Mouse (Mus musculus): ENCODE measurements around the gene Ccdc74a.
"Not testable (repeated sequence)": the region's sequence is repeated elsewhere in the genome, so short reads cannot be mapped to it uniquely, and the experiment has no call there.

Gene Ccdc74a

DNA sequence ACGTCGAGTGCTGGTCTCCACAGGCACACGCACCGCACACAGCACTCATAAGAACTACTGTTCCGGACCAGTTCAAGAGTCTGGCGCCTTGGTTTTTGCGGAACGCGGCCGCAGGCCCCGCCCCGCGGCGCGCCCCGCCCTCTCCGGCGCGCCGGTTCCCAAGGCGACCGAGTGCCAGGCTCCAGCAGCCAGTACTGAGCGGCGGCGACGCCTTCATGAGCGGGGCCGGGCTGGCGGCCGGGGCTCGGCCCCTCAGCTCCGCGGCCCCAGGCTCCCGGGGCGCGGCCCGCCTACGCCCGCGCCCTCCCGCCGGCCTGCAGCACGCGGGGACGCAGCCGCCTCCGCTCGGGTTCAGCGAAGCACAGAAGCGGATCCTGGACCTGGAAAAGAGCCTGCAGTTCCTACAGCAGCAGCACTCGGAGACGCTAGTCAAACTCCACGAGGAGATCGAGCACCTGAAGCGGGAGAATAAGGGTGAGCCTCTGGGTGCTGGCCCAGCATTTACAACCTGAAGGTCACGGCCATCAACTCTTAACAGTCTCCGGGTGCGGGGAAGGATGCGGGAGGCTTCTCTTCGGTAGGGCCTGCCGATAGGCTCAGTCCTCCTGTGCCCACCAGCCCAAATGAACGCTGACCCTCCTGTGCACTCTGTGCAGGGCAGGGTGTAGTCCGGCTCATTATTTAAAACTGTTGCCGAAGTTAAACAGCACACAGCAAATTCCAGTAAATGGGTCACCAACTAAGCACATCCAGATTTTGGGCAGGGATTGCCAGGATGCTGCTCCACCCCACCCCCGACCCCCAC, at the start of gene Ccdc74a:
Gene Ccdc74a (plus strand): TSS at position 161 of the 805 bp plus-strand sequence.
- peak; percentile 84 for DNase-seq

GRCm38 (mm10) chr16:17600944-17601562, 45.2 kb upstream of the Ccdc74a start:
- no peak for DNase-seq

- no peak for DNase-seq
Measured at GRCm38 (mm10) chr16:17604941-17605340, 41.3 kb upstream of the Ccdc74a start.

DNA sequence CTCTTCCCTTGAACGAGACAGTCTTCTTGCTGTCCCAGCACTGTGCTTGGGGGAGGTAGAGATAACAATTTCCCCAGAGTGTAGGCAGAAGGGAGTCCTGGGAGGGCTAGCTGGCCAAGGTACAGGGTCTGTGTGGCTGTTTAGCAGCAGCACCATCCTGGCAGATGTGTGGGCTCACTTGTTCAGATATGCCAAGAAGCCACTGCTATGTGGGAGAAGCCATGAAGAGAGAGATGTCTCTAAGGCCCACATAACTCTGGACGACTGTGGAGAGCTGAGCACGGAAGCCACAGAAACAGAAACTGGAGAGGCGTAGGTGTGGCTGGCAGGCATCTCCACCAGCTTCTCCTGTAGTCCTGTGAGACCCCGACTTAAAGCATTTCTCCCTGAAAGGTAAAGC, 40.6 kb upstream of the Ccdc74a start:
- DNase-seq: peak; percentile 49

GRCm38 (mm10) chr16:17611383-17611782, 34.9 kb upstream of the Ccdc74a start:
- peak; percentile 54 for DNase-seq

- not testable (repeated sequence) for DNase-seq
Measured at GRCm38 (mm10) chr16:17614740-17615139, 31.5 kb upstream of the Ccdc74a start.

DNA sequence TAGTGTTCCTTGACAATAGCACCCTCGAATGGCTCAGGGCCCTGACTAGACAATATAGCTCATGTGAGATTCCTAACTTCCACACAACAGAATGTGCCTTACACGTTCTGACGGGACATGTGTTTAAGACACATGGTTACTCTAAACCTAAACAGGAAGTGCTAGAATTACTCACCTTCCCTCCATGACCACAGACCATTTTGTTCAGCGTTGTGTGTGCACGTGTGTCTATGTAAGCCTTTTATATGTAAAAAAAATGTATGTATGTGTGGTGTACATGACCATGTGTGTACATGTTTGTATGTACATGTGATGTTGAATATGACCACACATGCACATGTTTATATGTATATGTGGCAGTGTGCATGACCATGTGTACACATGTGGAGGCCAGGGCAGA, 30.1 kb upstream of the Ccdc74a start:
- DNase-seq: no peak

DNA sequence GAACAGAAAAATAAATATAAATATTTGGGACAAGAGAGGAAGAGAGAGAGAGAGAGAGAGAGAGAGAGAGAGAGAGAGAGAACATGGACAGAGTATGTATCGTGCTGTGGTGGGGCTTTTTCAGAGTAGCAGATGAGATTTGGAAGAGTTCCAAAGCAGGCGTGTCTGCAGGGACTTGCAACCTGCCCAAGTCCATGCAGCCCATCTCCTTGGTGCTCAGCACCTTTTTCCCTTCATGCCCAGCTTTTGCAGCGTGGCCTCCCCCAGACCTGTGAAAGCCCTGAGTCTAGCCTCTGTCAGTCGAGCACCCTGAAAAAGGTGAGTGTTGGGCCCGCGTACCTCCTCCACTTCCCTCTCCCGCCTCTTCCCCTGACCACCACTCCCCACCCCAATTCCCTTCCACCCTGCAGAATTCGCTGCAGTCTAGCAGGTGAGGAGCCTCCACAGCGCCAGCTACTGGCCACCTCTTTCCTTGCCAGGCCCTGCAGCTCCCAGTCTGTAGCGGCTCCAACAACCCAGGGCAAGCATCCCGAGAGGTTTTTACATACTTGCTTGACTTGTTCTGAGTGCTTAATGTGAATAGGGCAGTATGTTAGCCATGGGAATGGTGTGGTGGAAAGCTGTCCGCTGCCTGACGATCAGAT, 28.2 kb upstream of the Ccdc74a start:
- peak; percentile 51 for DNase-seq

GRCm38 (mm10) chr16:17619198-17620105, 26.8 kb upstream of the Ccdc74a start, which contains the start of gene Smpd4:
Gene Smpd4, plus strand, starts transcription at chr16:17619354.
- peak; percentile 88 for DNase-seq

- DNase-seq: no peak
Measured at GRCm38 (mm10) chr16:17621936-17622335, 24.3 kb upstream of the Ccdc74a start.

GRCm38 (mm10) chr16:17625488-17626268, 20.6 kb upstream of the Ccdc74a start:
- DNase-seq: no peak

DNA sequence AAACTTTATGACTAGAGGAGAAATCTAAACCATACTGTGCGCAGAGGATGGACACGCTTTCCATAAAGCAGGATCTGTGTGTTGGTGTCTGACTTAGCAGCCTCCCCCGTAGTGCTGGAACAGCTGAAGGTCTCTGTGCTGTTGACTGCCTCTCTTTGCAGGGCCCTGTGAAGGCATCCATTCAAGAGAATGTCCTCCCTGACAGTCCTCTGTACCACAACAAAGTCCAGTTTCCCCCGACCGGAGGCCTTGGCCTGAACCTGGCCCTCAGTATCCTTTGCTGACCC, 20.1 kb upstream of the Ccdc74a start:
- DNase-seq: peak; percentile 49

- no peak for DNase-seq
Measured at GRCm38 (mm10) chr16:17632580-17632979, 13.7 kb upstream of the Ccdc74a start.

DNA sequence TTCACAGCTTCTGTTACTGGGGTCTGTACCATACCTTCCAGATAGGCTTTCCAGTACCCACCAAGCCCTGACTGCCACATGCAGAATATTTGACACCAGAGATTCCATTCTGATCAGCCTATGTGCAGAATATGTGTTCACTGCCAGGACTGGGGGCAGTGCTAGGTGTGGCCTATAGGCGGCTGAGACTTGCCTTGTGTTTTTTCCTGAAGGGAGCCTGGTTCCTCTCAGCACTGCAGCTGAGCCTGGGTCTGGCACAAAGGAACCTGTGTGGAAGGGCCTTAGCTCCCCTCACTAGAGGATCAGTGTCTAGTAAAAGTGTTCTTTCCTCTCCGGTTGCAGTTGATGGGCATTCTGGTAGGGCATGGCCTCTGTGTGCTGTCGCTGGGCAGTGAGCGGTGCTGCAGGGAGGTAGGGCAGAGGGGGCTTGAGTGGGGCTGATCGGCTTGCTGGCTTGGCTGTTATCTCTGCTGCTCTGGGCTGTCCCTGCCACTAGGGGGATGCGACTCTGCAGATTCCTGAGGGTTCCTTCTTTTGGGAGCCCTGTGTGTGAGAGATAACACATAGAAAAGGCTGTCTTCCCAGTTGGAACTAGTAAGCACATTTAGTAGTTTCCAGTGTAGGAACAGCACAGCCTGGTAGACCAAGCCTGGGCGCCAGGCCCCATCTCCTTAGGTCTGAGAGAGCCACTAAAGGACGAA, 12.6 kb upstream of the Ccdc74a start:
- no peak for DNase-seq

- no peak for DNase-seq
Measured at GRCm38 (mm10) chr16:17636904-17637303, 9.4 kb upstream of the Ccdc74a start.

DNA sequence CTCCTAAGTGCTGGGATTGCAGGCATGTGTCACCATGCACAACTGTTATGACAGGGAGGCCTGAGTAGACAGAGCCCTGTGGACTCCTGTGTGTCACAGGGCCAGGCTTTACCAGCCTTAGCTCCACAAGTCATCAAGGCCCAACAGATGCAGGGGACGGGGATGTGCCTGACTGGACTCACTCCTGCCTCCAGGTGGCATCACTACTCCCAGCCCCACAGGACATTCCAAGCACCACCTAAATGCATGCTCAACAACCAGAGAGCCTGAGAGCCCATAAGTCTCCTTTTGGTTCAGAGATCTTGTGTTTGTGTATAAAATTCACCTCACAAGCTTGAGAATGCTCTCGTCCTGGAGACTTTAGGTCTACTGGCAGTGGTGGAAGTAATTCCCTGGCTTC, 8.7 kb upstream of the Ccdc74a start:
- no peak for DNase-seq

- no peak for DNase-seq
Measured at GRCm38 (mm10) chr16:17638036-17638628, 8.1 kb upstream of the Ccdc74a start.

GRCm38 (mm10) chr16:17639081-17639480, 7.2 kb upstream of the Ccdc74a start:
- no peak for DNase-seq

GRCm38 (mm10) chr16:17639951-17640350, 6.3 kb upstream of the Ccdc74a start:
- DNase-seq: no peak

GRCm38 (mm10) chr16:17640706-17641105, 5.6 kb upstream of the Ccdc74a start:
- DNase-seq: no peak

DNA sequence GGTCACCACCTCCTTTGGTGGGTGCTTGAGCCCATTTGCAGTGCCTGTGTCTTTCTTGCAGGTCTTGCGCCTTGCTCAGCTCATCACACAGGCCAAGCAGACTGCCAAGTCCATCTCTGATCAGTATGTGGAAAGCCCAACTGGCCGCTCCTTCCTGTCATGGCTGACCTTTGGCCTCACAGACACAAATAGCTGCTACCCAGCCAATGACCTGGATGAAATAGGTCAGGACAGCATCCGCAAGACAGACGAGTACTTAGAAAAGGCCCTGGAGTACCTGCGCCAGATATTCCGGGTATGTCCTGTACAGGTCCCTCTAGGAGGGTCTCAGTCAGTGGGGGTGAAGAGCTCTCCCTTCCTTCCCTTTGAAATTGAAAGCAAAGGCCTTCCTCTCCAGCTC, 5.0 kb upstream of the Ccdc74a start:
- no peak for DNase-seq

All from right cerebral cortex, adult 18-20 months (tissue).